Mouse (Mus musculus): Measurements from ENCODE around the gene Ppp1r1a.

GRCm38 (mm10) chr15:103536456-103536855 lies 1.3 kb downstream of the Ppp1r1a start:
- no peak for TF ChIP-seq CTCF (IDR thresholded peaks at IDR 0.05; ENCODE audit: extremely low read depth, insufficient read depth, insufficient read length, insufficient replicate concordance)
- TF ChIP-seq POLR2A (IDR thresholded peaks at IDR 0.05; ENCODE audit: low read depth, low read length), result no peak
